Mouse (Mus musculus): Measurements from ENCODE around the gene Akr1c19. TPM values are rescaled to one million over a fixed set of nuclear protein-coding genes. Genes with fewer than 3 reads are reported as not detected.

The Akr1c19 gene
- polyA plus RNA-seq (2015; fragmentation: Illumina TruSeq; extraction: RNeasy Lipid Tissue Mini Kit (QIAGEN cat#74804); ENCODE audit: insufficient read depth, low read depth, low replicate concordance): 3.8 TPM

DNA sequence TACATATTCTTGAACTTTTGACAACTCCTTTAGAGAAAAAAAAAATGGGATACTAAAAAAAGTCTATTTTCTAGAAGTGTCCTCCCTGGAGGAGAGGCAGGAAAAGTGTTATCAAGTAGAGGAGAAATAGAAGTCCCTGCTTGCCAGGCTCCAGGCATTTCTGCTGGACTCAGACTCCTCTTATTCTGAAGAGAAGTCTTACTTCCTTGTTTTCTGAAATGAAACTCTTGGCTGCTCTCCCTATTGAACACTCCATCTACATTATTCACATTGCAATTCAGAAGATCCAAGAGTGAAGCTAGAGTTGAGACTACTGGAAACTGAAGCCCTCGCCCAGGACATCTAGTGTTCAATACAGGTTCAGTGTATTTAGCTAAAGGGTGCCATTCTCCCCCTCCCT is at the start of gene Akr1c19:
Gene Akr1c19, plus strand, starts transcription at position 260 of the 400 bp plus-strand sequence.

DNA sequence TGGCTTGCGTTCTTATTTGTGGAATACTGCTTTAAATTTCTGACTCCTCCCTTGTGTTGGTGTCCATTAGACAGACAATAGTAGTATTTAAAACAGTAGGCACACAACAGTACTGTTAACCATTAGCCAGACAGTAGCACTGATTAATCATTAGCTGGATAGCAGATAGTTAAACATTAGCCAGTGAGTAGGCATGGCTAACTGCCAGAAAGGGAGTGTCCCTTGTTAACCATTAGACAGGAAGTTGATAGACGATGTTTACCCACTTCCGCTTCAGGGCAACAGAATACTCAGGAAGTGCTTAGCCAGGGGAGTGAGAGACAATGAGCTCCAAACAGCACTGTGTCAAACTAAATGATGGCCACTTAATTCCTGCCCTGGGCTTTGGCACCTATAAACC is 37.6 kb upstream of the Akr1c19 start, which contains the start of gene Akr1c13:
Gene Akr1c13, plus strand, starts transcription at position 247 of the 400 bp plus-strand sequence.

GRCm38 (mm10) chr13:4279284-4279683 is 50.8 kb downstream of the Akr1c19 start, which contains the start of gene Akr1c12:
Gene Akr1c12, minus strand, starts transcription at chr13:4279433.

Other genes starting within 250 kb of the Akr1c19 start
- gene Akr1c14, start 179.7 kb upstream of the Akr1c19 start, polyA plus RNA-seq (2015; fragmentation: Illumina TruSeq; extraction: RNeasy Lipid Tissue Mini Kit (QIAGEN cat#74804); ENCODE audit: insufficient read depth, low read depth, low replicate concordance): 2.6 TPM
- gene Akr1c18, start 78.0 kb upstream of the Akr1c19 start, polyA plus RNA-seq (2015; fragmentation: Illumina TruSeq; extraction: RNeasy Lipid Tissue Mini Kit (QIAGEN cat#74804); ENCODE audit: insufficient read depth, low read depth, low replicate concordance): not detected
- 4.8 TPM for gene Akr1c13, start 37.5 kb upstream of the Akr1c19 start, polyA plus RNA-seq (2015; fragmentation: Illumina TruSeq; extraction: RNeasy Lipid Tissue Mini Kit (QIAGEN cat#74804); ENCODE audit: insufficient read depth, low read depth, low replicate concordance)
- 4.9 TPM for gene Akr1c12, start 50.7 kb downstream of the Akr1c19 start, polyA plus RNA-seq (2015; fragmentation: Illumina TruSeq; extraction: RNeasy Lipid Tissue Mini Kit (QIAGEN cat#74804); ENCODE audit: insufficient read depth, low read depth, low replicate concordance)
- gene Akr1c6, start 205.6 kb downstream of the Akr1c19 start, polyA plus RNA-seq (2015; fragmentation: Illumina TruSeq; extraction: RNeasy Lipid Tissue Mini Kit (QIAGEN cat#74804); ENCODE audit: insufficient read depth, low read depth, low replicate concordance): not detected

Data from pancreas, adult 10 weeks (tissue).